Mouse (Mus musculus): ENCODE data around the gene Gm11555. TPM values are rescaled to one million over a fixed set of nuclear protein-coding genes. Genes with fewer than 3 reads are reported as not detected.
"Not testable (repeated sequence)": the region's sequence is repeated elsewhere in the genome, so short reads cannot be mapped to it uniquely, and the experiment has no call there.

Gm11555 gene
- polyA plus RNA-seq, 1 experiment from 2014 or later: not detected

GRCm38 (mm10) chr11:99637086-99637485 is 12.9 kb downstream of the Gm11555 start:
- WGBS: 76% methylated on average over 1 of the region's 1 CpGs

GRCm38 (mm10) chr11:99634653-99635134 is 15.3 kb downstream of the Gm11555 start, which contains the start of gene Krtap4-2:
Gene Krtap4-2, minus strand, starts transcription at chr11:99635084.
- Histone ChIP-seq H3K9ac (no peak within 1 kb of the TSS), H3K4me3 (no peak within 1 kb of the TSS), H3K36me3 (no peaks in the 10 kb centered on the region), H3K4me2 (replicated peaks) (no peak within 1 kb of the TSS), H3K27ac (no peak within 1 kb of the TSS), H3K27me3 (no peaks in the 10 kb centered on the region), H3K9me3 (replicated peaks) (no peaks in the 10 kb centered on the region), H3K4me1 (no peaks in the 10 kb centered on the region)
- no peak for ATAC-seq (ENCODE audit: low FRiP score)
- 42% methylated on average over 8 of the region's 8 CpGs for WGBS

More at GRCm38 (mm10) chr11:99637086-99637485, 12.9 kb downstream of the Gm11555 start:
- H3K9ac ChIP-seq: no peak overlapping the region
- no peaks in the 10 kb centered on the region for H3K36me3 ChIP-seq
- no peak overlapping the region for H3K4me2 ChIP-seq (replicated peaks)
- no peaks in the 10 kb centered on the region for H3K4me1 ChIP-seq
- ATAC-seq (ENCODE audit: low FRiP score): no peak
- H3K9me3 ChIP-seq (replicated peaks): no peaks in the 10 kb centered on the region
- H3K27me3 ChIP-seq: no peaks in the 10 kb centered on the region
- no peak overlapping the region for H3K27ac ChIP-seq
- no peak overlapping the region for H3K4me3 ChIP-seq

GRCm38 (mm10) chr11:99633293-99633692 is 16.7 kb downstream of the Gm11555 start:
- Histone ChIP-seq H3K27ac (no peak overlapping the region), H3K4me2 (replicated peaks) (no peak overlapping the region), H3K9ac (no peak overlapping the region), H3K4me3 (no peak overlapping the region), H3K9me3 (replicated peaks) (no peaks in the 10 kb centered on the region), H3K36me3 (no peaks in the 10 kb centered on the region), H3K4me1 (no peaks in the 10 kb centered on the region), H3K27me3 (no peaks in the 10 kb centered on the region)
- 76% methylated on average over 2 of the region's 2 CpGs for WGBS
- ATAC-seq (ENCODE audit: low FRiP score): no peak

DNA sequence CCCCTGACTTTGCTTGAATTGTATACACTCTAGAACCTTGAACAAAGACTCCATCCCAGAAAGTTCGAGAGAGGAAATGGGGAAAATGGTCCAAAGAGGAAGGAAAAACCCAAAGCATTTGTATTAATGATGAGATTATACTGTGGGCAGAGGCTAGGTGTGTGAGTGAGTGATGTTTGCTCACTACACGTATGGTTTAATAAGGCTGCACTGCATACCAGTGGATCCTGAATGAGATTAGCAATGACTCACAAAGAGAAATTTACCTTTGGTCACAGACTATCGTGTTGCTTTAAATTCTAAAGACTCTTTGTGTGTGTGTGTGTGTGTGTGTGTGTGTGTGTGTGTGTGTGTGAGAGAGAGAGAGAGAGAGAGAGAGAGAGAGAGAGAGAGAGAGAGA is 19.1 kb downstream of the Gm11555 start:
- no peaks in the 10 kb centered on the region for H3K9me3 ChIP-seq (replicated peaks)
- no peak for ATAC-seq (ENCODE audit: low FRiP score)
- H3K27me3 ChIP-seq: no peaks in the 10 kb centered on the region; the same call in 1 of the 2 replicates
- no peak overlapping the region for H3K9ac ChIP-seq
- 85% methylated on average over 3 of the region's 3 CpGs for WGBS
- H3K36me3 ChIP-seq: no peaks in the 10 kb centered on the region
- H3K4me3 ChIP-seq: no peak overlapping the region
- H3K4me1 ChIP-seq: no peaks in the 10 kb centered on the region
- no peak overlapping the region for H3K4me2 ChIP-seq (replicated peaks)
- H3K27ac ChIP-seq: no peak overlapping the region

GRCm38 (mm10) chr11:99628138-99628537 is 21.9 kb downstream of the Gm11555 start, which contains the start of gene Krtap4-1:
Gene Krtap4-1, minus strand, starts transcription at chr11:99628238.
- Histone ChIP-seq H3K4me1 (no peaks in the 10 kb centered on the region), H3K4me3 (no peak within 1 kb of the TSS), H3K4me2 (replicated peaks) (no peak within 1 kb of the TSS), H3K27ac (no peak within 1 kb of the TSS), H3K36me3 (no peaks in the 10 kb centered on the region), H3K9ac (no peak within 1 kb of the TSS), H3K9me3 (replicated peaks) (no peaks in the 10 kb centered on the region), H3K27me3 (no peaks in the 10 kb centered on the region; the same call in 1 of the 2 replicates)
- WGBS: 85% methylated on average over 4 of the region's 4 CpGs
- ATAC-seq (ENCODE audit: low FRiP score): no peak

DNA sequence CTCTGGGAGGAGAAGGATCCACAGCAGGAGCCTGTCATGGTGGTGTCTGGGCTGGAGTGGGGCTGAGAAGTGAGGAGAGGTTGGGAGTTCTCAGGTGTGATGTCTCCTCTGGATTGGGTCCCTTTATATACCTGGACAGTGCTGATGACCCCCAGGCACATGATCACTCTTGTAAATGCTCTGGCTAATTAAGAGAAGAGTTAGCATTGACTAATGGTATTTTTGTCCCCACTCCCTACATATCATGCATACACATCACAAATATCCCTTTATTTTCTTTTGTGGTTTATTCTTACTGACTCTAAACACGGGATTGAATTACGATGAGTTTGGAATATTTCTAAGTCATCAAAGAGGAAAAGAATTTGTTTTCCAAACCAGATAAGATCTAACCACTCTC is 29.7 kb downstream of the Gm11555 start, which contains the start of gene Gm11562:
Gene Gm11562, minus strand, starts transcription at position 101 of the 400 bp plus-strand sequence.
- no peaks in the 10 kb centered on the region for H3K36me3 ChIP-seq
- H3K4me3 ChIP-seq: no peak within 1 kb of the TSS
- H3K27ac ChIP-seq: no peak within 1 kb of the TSS
- 89% methylated on average over 2 of the region's 2 CpGs for WGBS
- no peak for ATAC-seq (ENCODE audit: low FRiP score)
- H3K9me3 ChIP-seq (replicated peaks): no peaks in the 10 kb centered on the region
- no peak within 1 kb of the TSS for H3K9ac ChIP-seq
- H3K4me1 ChIP-seq: no peaks in the 10 kb centered on the region
- H3K4me2 ChIP-seq (replicated peaks): no peak within 1 kb of the TSS
- H3K27me3 ChIP-seq: no peaks in the 10 kb centered on the region

GRCm38 (mm10) chr11:99614796-99615363 is 35.2 kb downstream of the Gm11555 start, which contains the start of gene Krtap2-4:
Gene Krtap2-4, minus strand, starts transcription at chr11:99614846.
- no peak for ATAC-seq (ENCODE audit: low FRiP score)
- Histone ChIP-seq H3K4me2 (replicated peaks) (no peak within 1 kb of the TSS), H3K27ac (no peak within 1 kb of the TSS), H3K36me3 (no peaks in the 10 kb centered on the region), H3K4me3 (no peak within 1 kb of the TSS), H3K9me3 (replicated peaks) (no peaks in the 10 kb centered on the region), H3K9ac (no peak within 1 kb of the TSS), H3K27me3 (no peaks in the 10 kb centered on the region), H3K4me1 (no peaks in the 10 kb centered on the region)
- 80% methylated on average over 3 of the region's 3 CpGs for WGBS

DNA sequence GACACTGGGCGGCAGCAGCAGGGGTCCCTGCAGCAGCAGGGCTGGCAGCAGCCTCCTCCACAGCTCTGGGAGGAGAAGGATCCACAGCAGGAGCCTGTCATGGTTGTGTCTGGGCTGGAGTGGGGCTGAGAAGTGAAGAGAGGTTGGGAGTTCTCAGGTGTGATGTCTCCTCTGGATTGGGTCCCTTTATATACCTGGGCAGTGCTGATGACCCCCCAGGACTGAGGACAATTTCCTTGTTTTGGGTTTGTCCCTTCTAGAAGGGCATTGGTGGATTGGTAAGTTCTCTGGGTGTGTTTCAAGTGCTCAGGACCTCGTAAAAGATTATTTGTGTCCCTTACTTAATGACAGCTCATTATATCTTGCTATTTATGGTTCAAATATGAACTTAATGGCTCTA is 39.9 kb downstream of the Gm11555 start, which contains the start of gene Gm11937:
Gene Gm11937, minus strand, starts transcription at position 101 of the 400 bp plus-strand sequence.
- not testable (repeated sequence) for ATAC-seq (ENCODE audit: low FRiP score); H3K4me3 ChIP-seq; H3K4me1 ChIP-seq

GRCm38 (mm10) chr11:99609126-99609525 is 40.9 kb downstream of the Gm11555 start:
- no peak overlapping the region for H3K9ac ChIP-seq
- H3K9me3 ChIP-seq (replicated peaks): no peaks in the 10 kb centered on the region
- H3K4me3 ChIP-seq: no peak overlapping the region
- H3K27me3 ChIP-seq: no peaks in the 10 kb centered on the region
- H3K36me3 ChIP-seq: no peaks in the 10 kb centered on the region
- H3K27ac ChIP-seq: no peak overlapping the region
- no peaks in the 10 kb centered on the region for H3K4me1 ChIP-seq
- no peak overlapping the region for H3K4me2 ChIP-seq (replicated peaks)
- no peak for ATAC-seq (ENCODE audit: low FRiP score)
- WGBS: 62% methylated on average over 1 of the region's 1 CpGs

More for the DNA sequence above, 39.9 kb downstream of the Gm11555 start, which contains the start of gene Gm11937:
- H3K9me3 ChIP-seq (replicated peaks); H3K36me3 ChIP-seq; H3K27me3 ChIP-seq; H3K9ac ChIP-seq; H3K4me2 ChIP-seq (replicated peaks); H3K27ac ChIP-seq: not testable (repeated sequence)
- WGBS: 84% methylated on average over 1 of the region's 2 CpGs

DNA sequence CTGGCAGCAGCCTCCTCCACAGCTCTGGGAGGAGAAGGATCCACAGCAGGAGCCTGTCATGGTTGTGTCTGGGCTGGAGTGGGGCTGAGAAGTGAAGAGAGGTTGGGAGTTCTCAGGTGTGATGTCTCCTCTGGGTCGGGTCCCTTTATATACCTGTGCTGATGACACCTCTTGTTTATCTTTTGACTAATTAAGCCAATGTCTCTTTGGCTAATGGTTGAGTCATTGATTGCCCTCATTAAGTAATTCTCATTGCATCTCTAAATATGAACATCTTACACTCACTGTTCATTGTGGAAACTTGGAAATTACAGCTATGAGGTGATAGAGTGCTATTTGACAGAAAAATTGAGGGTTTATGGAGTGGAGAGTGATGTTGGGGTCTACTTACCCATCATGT is 46.8 kb downstream of the Gm11555 start, which contains the start of gene Gm11938:
Gene Gm11938, minus strand, starts transcription at position 101 of the 400 bp plus-strand sequence.
- not testable (repeated sequence) for H3K9ac ChIP-seq; H3K4me2 ChIP-seq (replicated peaks); H3K27me3 ChIP-seq; H3K4me1 ChIP-seq; H3K4me3 ChIP-seq; ATAC-seq (ENCODE audit: low FRiP score); H3K27ac ChIP-seq; H3K36me3 ChIP-seq; H3K9me3 ChIP-seq (replicated peaks)
- 73% methylated on average over 1 of the region's 1 CpGs for WGBS
